Mouse (Mus musculus): ENCODE data around the gene Gm7356.

DNA sequence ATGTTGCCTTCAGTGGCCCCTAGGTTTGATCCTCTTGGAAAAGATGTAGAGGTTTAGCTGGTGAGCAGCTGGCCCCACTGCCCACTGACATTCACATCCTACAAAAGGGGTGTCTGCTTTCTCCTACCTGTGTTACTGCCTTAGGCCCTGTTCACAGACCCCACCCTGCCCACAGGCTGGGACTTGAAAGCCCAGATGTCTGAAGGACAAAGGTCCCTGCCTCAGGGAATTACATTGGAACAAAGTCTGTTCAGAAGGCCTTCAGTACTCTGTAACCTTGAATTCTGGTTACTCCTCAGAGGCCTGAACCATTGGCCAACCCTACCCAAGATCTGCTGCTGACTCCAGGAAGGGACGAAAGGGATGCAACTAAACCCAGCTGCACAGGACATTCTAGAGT lies 15.8 kb downstream of the Gm7356 start:
- TF ChIP-seq CTCF (IDR thresholded peaks at IDR 0.05): no peak
- no peak for TF ChIP-seq POLR2A (IDR thresholded peaks at IDR 0.05; ENCODE audit: insufficient read depth, low read depth, low read length)
